Mouse (Mus musculus) T-helper 2 cell (primary cell): ENCODE measurements around the gene Ahsa2.
"Not testable (repeated sequence)": the region's sequence is repeated elsewhere in the genome, so short reads cannot be mapped to it uniquely, and the experiment has no call there.

Experiments used
- in situ Hi-C: fragments of 300-600 bp; cut with MboI, MseI; formaldehyde crosslinking; loops from one replicate; pipeline ENCODE4 v1.15.1; 2025; ENCODE audit warnings: high pct_unique_total_duplicates

Gene Ahsa2

GRCm38 (mm10) chr11:23497718-23498509 is at the start of gene Ahsa2:
Gene Ahsa2 (minus strand): TSS chr11:23498030.
- in situ Hi-C loops: loop anchor here (5.0 kb wide), 1 partner anchor 491 kb away; the partner anchor contains the start of gene Fam161a

GRCm38 (mm10) chr11:23537446-23537845 is 39.6 kb upstream of the Ahsa2 start:
- in situ Hi-C loops: no loop called here

DNA sequence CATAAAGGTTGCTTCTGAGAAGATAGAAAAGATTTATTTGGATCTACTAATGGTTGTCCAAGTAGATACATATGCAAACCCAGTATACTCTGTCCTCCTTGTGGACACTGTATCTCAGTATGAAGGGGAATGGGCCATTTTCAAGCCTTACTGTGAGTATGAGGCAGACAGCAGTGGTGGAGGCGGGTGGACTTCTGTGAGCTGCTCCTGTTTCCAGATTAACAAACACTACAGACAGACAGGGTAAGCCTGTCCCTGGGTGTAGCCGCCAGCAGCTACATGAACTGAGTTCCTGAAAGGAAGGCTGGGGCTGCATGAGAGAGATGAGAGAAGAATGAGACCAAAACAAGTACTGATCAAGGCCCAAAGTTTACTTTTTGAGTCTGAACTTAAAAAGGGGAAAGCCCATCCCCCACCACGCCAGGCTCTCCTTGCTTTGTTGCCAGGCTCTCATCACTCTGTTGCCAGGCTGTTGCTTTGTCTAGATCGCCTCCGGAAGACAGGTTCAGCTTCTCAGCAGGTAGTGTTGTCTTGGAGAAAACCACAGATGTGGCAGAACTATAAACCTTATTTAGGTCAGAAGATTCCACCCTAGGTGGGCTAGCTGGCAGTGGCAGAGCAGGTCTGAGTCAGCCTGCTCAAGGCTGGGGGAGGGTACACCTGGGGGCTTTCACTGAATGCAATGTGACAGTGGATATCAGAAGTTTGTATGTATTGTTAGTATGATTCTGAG is 22.8 kb upstream of the Ahsa2 start, which contains the start of gene 1700093K21Rik:
TSS of gene 1700093K21Rik (minus strand) at position 683 of the 733 bp plus-strand sequence.
- in situ Hi-C loops: no loop called here

DNA sequence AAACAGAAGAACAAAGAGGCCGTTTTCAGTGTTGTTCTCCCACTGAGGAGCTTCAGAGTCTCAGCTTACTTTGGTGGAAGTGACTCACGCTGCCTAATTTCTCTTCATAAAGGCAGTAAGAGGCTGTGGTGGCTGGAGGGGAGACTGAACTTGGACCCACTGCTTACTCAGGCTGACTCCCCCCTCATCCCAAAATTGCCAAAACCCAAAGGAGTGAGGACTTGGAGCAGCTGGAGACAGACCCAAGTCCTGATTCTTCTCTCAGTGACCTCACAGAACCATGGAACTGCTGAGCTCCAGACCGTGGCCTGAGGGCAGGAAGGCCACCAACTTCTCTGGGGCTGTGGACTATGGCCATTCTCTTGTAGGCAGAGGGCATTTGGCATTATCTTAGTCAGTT is 21.2 kb upstream of the Ahsa2 start:
- in situ Hi-C loops: no loop called here

GRCm38 (mm10) chr11:23515315-23515714 is 17.5 kb upstream of the Ahsa2 start:
- in situ Hi-C loops: no loop called here

DNA sequence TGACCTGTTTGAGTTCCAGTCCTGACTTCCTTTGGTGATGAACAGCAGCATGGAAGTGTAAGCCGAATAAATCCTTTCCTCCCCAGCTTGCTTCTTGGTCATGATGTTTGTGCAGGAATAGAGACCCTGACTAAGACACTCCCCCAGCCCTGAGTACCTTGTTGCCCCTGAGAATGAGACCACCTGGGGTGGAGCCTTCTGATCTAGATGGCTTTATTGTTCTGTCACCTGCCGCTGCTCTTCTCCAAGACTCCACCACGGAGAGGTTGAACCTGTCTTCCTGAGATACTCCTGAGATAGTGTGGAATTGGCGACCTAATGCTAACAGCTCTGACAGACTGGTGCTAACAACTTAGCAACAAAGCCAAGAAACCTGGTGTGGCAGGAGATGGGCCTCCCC is 17.0 kb upstream of the Ahsa2 start:
- in situ Hi-C loops: not testable (repeated sequence)

GRCm38 (mm10) chr11:23504801-23505200 is 7.0 kb upstream of the Ahsa2 start:
- in situ Hi-C loops: loop anchor here (10.0 kb wide), 1 partner anchor 350 kb away; no protein-coding TSS in a partner anchor

DNA sequence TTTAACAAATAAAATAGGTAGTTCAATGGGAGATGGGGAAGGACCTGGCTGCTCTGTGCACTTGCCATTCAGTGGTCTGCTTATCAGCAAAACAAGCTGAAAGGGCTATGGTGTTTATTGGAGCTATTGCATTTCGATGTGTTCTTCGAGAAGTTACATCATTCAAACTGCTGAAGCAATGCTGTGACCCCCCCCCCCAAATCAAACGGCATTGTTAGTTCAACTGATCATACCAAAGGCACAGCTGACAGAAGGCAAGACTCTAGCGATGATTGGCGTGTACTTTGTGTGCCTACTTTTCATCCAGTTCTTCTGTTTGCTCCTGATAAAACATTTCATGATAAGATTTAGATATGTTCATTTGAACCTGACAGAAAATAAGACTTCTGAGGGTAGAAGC is 779 bp upstream of the Ahsa2 start:
- in situ Hi-C loops: loop anchor here (5.0 kb wide), 1 partner anchor 491 kb away; the partner anchor contains the start of gene Fam161a

DNA sequence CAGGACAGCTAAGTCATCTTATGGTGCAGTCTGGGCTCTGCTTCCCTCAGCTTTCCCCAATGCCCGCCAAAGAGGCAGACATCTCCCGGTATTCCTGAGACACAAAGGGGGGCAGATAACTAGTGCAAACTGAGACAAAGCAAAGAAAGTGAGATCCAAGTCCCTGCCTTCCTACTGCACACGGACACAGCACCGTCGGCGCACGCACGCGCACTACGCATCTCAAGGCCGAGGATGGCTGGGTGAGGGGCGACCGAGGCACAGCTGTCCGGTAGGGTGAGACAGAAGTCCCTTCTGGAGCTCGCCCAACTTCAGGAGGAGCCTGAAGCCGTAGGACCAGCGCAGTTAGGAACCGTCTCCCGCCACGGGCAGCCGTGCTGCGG is 504 bp downstream of the Ahsa2 start:
- in situ Hi-C loops: loop anchor here (5.0 kb wide), 1 partner anchor 490 kb away; the partner anchor contains the start of gene Fam161a

DNA sequence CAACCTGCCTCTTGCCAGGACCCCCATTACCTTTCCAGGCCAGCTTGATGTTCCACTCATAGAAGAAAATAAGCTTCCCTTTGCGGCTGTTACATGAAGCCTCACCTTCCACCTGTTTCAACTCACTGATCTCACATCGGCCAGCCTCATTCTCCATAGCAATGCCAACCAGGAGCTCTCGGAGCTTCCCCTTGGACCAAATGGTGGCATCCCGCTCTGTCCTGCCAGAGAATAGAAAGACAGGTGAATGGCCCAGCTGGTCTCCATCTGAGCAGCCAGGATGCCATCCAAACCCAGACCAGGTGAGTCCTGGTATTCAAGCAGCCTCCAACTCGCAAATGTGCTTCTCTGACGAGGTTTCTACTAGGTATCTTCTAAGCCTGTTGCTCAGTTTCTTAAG is 1.2 kb downstream of the Ahsa2 start:
- in situ Hi-C loops: loop anchor here (5.0 kb wide), 1 partner anchor 489 kb away; the partner anchor contains the start of gene Fam161a

DNA sequence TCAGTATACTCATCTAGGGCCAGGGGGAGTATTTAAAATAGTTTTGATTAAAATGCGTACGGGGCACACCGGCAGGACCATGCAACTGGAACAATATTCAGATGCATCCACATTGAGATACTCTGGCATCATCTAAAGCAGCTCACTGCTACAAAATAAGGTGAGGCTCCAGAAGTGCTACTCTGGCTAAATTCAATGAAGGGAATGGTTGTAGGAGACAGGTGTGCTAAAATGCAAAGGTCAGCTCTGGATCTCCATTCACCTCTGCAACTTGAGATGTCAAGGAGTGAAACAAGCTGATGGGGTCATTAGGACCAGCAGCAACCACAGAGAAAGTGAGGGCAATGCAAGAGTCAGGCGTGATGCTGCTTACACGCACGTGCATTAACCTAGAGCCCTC is 2.6 kb downstream of the Ahsa2 start:
- in situ Hi-C loops: loop anchor here (5.0 kb wide), 1 partner anchor 488 kb away; the partner anchor contains the start of gene Fam161a

DNA sequence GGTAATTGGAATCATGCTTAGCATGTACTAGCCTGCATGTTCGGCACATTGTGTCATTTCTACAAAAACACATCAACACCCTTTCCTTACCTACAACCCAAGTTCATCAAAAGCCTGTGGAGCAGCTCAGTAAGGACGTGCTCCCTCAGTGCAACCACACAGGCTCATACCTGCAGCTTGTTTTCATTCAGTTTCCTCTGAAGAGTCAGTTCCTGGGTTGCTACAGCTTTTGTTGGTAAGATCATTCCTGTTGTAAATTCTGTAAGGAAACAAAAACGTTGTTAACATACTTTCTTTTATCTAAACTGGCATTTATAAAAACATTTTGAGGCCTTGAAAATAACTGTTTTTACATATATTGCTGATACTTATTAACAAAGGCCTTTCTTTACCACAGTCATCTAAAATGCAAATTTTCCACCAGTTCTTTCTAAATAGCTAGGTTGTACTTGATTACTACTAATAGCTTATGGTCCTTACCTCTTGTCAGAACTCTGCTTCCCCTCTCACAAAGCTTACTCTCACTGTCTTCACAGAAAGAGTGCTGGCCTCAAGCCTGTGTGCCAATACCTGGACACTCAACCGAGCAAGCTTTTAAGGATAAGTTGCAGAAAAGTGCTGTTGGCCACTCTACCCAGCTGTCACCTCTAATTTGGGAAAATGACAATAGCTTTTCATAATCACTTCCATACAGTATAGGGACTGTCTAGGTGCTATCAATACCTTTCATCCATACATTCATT is 5.6 kb downstream of the Ahsa2 start:
- in situ Hi-C loops: no loop called here

DNA sequence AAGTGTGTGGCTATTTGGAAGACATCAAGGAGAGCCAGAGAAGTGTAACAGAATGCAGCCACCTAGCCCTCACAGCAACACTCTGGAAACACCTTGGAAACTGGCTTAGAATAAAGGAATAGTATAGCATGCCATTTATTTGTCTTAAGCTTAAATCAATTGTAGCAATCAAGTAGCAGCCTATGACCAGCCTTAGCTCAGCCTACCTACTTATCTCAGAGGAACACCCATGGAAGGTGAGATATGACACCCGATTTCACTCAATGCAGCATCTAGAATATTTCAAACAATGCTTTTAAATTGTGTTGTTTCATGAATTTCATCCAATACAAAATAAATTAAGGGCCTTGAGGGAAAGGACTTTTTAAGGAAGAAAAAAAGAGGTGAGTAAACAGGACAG is 7.9 kb downstream of the Ahsa2 start:
- in situ Hi-C loops: no loop called here

DNA sequence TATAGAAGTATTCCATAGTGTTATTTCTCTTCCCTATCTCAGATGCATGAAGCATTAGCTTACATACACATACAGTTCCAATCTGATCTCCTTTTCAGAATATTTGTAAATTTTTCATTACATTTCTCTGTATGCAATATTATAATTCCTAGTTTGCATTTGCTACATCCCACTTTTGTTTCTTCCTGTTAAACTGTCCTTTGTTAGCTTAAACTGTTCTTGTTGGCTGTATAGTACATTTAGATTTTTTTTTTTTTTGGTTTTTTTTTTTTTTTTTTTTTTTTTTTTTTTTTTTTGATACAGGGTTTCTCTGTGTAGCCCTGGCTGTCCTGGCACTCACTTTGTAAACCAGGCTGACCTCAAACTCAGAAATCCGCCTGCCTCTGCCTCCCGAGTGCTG is 32.0 kb downstream of the Ahsa2 start:
- in situ Hi-C loops: not testable (repeated sequence)
